Mouse (Mus musculus): ENCODE data around the gene Plekhj1.

Plekhj1 gene

GRCm38 (mm10) chr10:80792175-80793032 is 6.0 kb downstream of the Plekhj1 start:
- in situ Hi-C loops (cut with MboI; ENCODE audit: low pct_unique_long_range_greater_than_20kb in 1 of 2, low sequenced_read_pairs in 2 of 2, unreplicated experiment in 1 of 2): no loop called here

DNA sequence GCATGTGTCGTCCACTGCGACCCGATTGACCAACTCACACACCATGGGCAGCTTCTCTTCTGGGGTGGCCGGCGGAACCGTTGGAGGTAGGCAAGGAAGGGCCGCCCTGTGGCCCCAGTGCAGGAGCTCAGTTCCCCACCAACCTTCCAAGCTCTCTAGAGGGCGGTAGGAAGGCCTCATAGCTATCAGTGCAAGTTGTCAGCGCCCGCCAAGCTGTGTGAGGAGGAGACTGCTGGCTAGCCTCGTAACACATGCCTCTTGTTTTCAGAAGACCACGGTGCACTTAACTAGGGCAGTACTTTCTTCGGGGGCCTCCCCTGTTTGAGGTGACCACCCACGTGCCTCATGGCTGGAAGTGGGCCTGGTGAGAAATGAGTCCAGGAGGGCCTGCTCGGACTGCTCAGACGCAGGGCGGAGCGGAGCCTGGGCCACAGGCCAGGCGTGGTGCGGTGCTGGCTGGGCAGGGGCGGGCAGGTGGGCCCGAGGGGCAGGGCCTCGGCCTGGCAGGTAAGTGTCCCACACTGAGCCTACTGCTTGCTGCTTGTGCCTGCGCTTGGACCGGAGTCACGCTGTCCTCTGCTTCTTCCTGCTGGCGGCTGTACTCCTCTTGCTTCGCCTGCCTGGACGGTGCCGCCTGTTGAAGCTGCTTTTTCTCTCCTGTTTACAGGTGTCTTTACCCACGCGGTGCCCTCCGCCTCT is 6.8 kb downstream of the Plekhj1 start:
- in situ Hi-C loops (cut with MboI; ENCODE audit: low pct_unique_long_range_greater_than_20kb in 1 of 2, low sequenced_read_pairs in 2 of 2, unreplicated experiment in 1 of 2): no loop called here

DNA sequence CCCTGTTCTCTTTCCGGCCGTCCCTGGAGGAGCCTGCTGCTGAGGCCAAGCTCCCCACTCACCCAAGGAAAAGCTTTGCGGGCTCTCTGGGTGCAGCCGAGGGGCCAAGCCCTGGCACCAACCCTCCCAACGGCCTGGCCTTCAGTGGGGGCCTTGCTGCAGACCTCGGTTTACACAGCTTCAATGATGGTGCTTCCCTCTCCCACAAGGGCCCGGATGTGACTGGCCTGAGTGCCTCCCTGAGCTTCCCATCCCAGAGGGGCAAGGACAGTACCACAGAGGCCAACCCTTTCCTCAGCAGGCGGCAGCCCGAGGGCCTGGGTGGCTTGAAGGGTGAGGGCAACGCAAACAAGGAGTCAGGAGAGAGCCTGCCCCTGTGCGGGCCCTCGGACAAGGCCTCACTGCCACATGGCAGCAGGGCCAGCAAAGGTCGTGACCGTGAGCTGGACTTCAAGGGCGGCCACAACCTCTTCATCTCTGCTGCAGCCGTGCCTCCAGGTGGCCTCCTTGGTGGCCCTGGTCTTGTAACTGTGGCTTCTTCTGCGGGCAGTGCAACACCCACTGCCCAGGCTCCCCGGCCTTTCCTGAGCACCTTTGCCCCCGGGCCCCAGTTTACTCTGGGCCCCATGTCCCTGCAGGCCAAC is 7.5 kb downstream of the Plekhj1 start:
- in situ Hi-C loops (cut with MboI; ENCODE audit: low pct_unique_long_range_greater_than_20kb in 1 of 2, low sequenced_read_pairs in 2 of 2, unreplicated experiment in 1 of 2): no loop called here

DNA sequence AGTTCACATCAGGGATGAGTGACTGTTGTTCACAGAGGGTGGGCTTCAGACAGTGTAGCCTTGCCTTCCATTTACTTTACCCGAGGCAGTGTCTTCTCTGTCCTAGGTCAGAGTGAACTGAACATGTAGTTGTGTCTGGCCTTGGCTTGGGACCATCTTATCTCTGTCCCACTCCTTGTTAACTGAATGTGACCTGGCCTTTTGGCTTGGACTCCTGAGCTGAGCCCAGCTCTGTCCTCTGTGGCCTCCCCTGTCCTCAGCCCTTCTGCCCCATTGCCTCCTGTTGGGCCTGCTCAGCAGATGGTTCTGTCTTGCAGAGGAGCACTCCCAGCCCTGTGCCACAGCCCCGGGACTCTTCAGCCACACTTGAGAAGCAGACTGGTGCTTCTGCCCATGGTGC is 10.9 kb downstream of the Plekhj1 start:
- in situ Hi-C loops (cut with MboI; ENCODE audit: low pct_unique_long_range_greater_than_20kb in 1 of 2, low sequenced_read_pairs in 2 of 2, unreplicated experiment in 1 of 2): loop anchor here in 1 of 2 experiments (10.0 kb wide), 1 partner anchor 63 kb away; no protein-coding TSS in a partner anchor

DNA sequence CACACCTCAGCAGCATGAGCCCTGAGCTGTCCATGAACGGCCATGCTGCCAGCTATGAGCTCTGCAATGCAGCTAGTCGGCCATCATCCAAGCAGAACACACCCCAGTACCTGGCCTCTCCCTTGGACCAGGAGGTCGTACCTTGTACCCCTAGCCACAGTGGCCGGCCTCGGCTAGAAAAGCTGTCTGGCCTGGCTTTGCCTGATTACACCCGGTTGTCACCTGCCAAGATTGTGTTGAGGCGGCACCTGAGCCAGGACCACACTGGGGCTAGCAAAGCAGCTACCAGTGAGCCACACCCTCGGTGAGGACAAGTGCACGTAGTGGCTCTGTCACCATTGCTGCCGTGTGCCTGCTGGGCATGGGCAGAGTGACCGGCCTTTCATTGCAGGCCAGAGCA is 12.5 kb downstream of the Plekhj1 start:
- in situ Hi-C loops (cut with MboI; ENCODE audit: low pct_unique_long_range_greater_than_20kb in 1 of 2, low sequenced_read_pairs in 2 of 2, unreplicated experiment in 1 of 2): loop anchor here in 1 of 2 experiments (10.0 kb wide), 1 partner anchor 61 kb away; no protein-coding TSS in a partner anchor

GRCm38 (mm10) chr10:80784871-80785270 is 13.6 kb downstream of the Plekhj1 start:
- in situ Hi-C loops (cut with MboI; ENCODE audit: low pct_unique_long_range_greater_than_20kb in 1 of 2, low sequenced_read_pairs in 2 of 2, unreplicated experiment in 1 of 2): loop anchor here in 1 of 2 experiments (10.0 kb wide), 1 partner anchor 60 kb away; no protein-coding TSS in a partner anchor

DNA sequence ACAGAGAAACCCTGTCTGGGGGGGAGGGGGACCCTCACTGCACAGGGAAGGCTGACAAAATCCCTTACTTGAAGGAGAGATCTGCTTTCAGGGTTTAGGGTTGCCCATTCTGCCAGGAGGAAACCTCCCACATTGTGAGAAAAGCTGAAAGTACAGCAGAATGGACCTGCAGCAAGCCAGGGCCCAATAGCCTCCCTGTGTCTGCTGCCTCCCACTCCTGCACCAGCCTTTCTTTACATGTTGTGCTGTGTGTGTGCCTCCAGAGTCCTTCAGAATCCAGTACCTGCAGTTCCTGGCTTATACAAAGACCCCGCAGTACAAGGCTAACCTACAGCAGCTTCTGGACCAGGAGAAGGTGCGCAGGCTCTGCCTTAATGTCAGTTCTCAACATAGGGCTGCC is 14.1 kb downstream of the Plekhj1 start:
- in situ Hi-C loops (cut with MboI; ENCODE audit: low pct_unique_long_range_greater_than_20kb in 1 of 2, low sequenced_read_pairs in 2 of 2, unreplicated experiment in 1 of 2): loop anchor here in 1 of 2 experiments (10.0 kb wide), 1 partner anchor 60 kb away; no protein-coding TSS in a partner anchor

GRCm38 (mm10) chr10:80779565-80779964 is 18.9 kb downstream of the Plekhj1 start:
- in situ Hi-C loops (cut with MboI; ENCODE audit: low pct_unique_long_range_greater_than_20kb in 1 of 2, low sequenced_read_pairs in 2 of 2, unreplicated experiment in 1 of 2): loop anchor here in 1 of 2 experiments (5.0 kb wide), 1 partner anchor 67 kb away; no protein-coding TSS in a partner anchor

DNA sequence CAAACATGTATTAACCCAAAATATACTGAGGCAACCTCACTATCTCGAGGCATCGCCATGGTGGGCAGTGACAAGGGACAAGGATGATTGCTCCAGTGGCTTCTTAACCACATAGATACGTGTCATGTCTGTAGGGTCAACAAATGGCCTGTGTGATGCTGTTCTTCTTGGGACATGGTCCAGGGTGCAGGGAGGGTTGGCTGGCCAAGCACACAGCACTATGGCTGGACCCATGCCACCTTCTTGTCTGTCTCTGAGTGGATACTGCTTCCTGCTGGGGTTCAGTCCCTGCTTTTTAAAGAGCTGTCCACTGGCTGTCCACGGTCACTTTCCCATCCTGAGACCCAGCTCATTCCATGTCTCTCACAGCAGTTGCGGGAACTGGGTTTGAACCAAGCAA is 21.3 kb downstream of the Plekhj1 start:
- in situ Hi-C loops (cut with MboI; ENCODE audit: low pct_unique_long_range_greater_than_20kb in 1 of 2, low sequenced_read_pairs in 2 of 2, unreplicated experiment in 1 of 2): loop anchor here in 1 of 2 experiments (5.0 kb wide), 1 partner anchor 65 kb away; no protein-coding TSS in a partner anchor

- in situ Hi-C loops (cut with MboI; ENCODE audit: low pct_unique_long_range_greater_than_20kb in 1 of 2, low sequenced_read_pairs in 2 of 2, unreplicated experiment in 1 of 2): loop anchor here in 1 of 2 experiments (5.0 kb wide), 1 partner anchor 64 kb away; no protein-coding TSS in a partner anchor
Measured at GRCm38 (mm10) chr10:80776358-80776869, 22.0 kb downstream of the Plekhj1 start.

DNA sequence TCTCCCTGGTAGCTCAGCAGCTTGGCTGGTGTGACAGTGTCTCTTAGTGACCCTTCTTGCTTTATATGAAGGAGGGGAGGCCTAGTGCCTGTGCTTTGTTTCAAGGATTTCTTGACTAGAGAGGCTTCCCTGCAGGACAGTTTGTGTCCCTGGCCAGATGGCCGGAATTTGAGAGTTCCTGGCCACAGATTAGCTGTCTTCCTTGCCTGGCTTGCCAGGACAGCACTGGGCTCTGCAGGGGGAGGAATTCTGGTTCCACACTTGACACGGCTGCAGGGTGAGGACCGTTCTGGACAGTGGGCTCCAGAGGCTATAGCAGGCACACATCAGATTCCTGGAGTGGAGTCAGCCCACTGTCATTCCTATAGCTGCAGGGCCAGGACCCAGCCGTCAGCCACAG is 22.7 kb downstream of the Plekhj1 start:
- in situ Hi-C loops (cut with MboI; ENCODE audit: low pct_unique_long_range_greater_than_20kb in 1 of 2, low sequenced_read_pairs in 2 of 2, unreplicated experiment in 1 of 2): loop anchor here in 1 of 2 experiments (5.0 kb wide), 1 partner anchor 63 kb away; no protein-coding TSS in a partner anchor

DNA sequence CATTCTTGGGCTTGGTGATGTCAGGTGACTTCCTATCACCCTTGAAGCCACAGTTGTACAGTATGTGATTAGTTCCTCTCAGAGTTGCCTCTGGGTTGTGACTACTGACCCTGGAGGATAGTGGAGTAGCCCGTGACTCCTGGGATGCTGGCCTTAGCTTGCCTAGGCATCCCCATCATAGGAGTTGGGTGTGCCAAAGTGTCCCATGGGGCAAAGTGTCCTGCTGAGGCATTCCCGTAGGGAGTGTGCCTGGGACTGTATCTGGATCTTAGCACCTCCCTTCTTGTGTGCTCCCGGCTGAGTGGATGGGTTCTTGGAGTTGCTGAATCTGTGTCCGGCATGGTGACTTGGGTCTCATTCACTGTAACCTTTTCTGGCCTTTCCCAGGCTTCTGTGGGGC is 23.4 kb downstream of the Plekhj1 start:
- in situ Hi-C loops (cut with MboI; ENCODE audit: low pct_unique_long_range_greater_than_20kb in 1 of 2, low sequenced_read_pairs in 2 of 2, unreplicated experiment in 1 of 2): loop anchor here in 1 of 2 experiments (5.0 kb wide), 1 partner anchor 63 kb away; no protein-coding TSS in a partner anchor

GRCm38 (mm10) chr10:80774549-80774948 is 23.9 kb downstream of the Plekhj1 start:
- in situ Hi-C loops (cut with MboI; ENCODE audit: low pct_unique_long_range_greater_than_20kb in 1 of 2, low sequenced_read_pairs in 2 of 2, unreplicated experiment in 1 of 2): no loop called here

DNA sequence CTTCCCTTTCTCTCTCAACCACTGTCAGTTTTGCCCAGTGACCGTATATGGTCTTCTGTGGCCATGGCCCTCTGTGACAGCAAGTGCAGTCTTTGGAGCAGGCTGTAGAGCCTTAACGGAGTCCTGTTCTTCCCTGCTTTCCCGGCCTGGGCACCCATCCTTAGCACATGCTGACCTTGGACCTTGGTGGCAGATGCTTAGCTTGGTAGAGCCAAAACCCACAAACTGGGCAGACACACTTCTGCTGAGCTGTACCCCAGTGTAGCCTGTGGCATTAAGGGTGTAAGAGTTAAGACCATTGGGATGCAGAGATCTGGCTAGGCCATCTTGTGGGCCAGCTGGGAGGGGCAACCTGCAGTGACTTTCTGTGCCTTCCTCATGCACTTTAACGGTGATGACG is 24.6 kb downstream of the Plekhj1 start:
- in situ Hi-C loops (cut with MboI; ENCODE audit: low pct_unique_long_range_greater_than_20kb in 1 of 2, low sequenced_read_pairs in 2 of 2, unreplicated experiment in 1 of 2): no loop called here

GRCm38 (mm10) chr10:80768365-80768764 is 30.1 kb downstream of the Plekhj1 start:
- in situ Hi-C loops (cut with MboI; ENCODE audit: low pct_unique_long_range_greater_than_20kb in 1 of 2, low sequenced_read_pairs in 2 of 2, unreplicated experiment in 1 of 2): no loop called here

GRCm38 (mm10) chr10:80766161-80766815 is 32.1 kb downstream of the Plekhj1 start:
- in situ Hi-C loops (cut with MboI; ENCODE audit: low pct_unique_long_range_greater_than_20kb in 1 of 2, low sequenced_read_pairs in 2 of 2, unreplicated experiment in 1 of 2): no loop called here

DNA sequence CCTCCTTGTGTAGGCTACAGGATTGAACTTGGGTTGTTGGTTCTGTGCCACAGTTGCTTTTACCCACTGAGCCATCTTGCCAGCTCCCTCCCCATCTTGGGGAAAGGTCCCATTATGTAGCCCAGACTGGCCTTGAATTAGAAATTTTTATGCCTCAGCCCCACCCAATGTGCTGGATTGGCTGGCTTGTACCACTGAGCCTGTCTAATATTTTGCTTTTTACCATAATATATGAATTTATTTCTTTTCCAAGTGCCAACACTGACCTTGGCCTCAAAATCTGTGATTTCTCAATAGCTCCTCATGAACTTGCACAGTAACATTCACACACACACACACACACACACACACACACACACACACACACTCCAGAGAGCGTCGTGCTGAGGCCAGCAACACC is 32.7 kb downstream of the Plekhj1 start:
- in situ Hi-C loops (cut with MboI; ENCODE audit: low pct_unique_long_range_greater_than_20kb in 1 of 2, low sequenced_read_pairs in 2 of 2, unreplicated experiment in 1 of 2): no loop called here

- in situ Hi-C loops (cut with MboI; ENCODE audit: low pct_unique_long_range_greater_than_20kb in 1 of 2, low sequenced_read_pairs in 2 of 2, unreplicated experiment in 1 of 2): no loop called here
Measured at GRCm38 (mm10) chr10:80763502-80763901, 34.9 kb downstream of the Plekhj1 start.
